Mouse (Mus musculus): ENCODE measurements around the gene Prph2.

The Prph2 gene

GRCm38 (mm10) chr17:46910186-46910585, at the start of gene Prph2:
TSS of gene Prph2 (plus strand) at chr17:46910459.
- no peak for DNase-seq (ENCODE audit: low spot score in 2 of 2)

- no peak for DNase-seq (ENCODE audit: low spot score in 2 of 2)
These were observed 45.6 kb upstream of the Prph2 start for GRCm38 (mm10) chr17:46864566-46865195.

GRCm38 (mm10) chr17:46866836-46867235, 43.4 kb upstream of the Prph2 start:
- DNase-seq (ENCODE audit: low spot score in 2 of 2) = no peak

- peak; percentile 58 to 62 for DNase-seq (ENCODE audit: low spot score in 2 of 2)
These were observed 40.0 kb upstream of the Prph2 start for GRCm38 (mm10) chr17:46870204-46870798.

GRCm38 (mm10) chr17:46870913-46871312, 39.3 kb upstream of the Prph2 start:
- no peak for DNase-seq (ENCODE audit: low spot score in 2 of 2)

- DNase-seq (ENCODE audit: low spot score in 2 of 2) = no peak
These were observed 37.5 kb upstream of the Prph2 start for GRCm38 (mm10) chr17:46872806-46873205.

- no peak for DNase-seq (ENCODE audit: low spot score in 2 of 2)
These were observed 36.1 kb upstream of the Prph2 start for GRCm38 (mm10) chr17:46874133-46874532.

- peak; percentile 17 to 41 for DNase-seq (ENCODE audit: low spot score in 2 of 2)
These were observed 34.6 kb upstream of the Prph2 start for GRCm38 (mm10) chr17:46875626-46876025.

GRCm38 (mm10) chr17:46876371-46876950, 33.8 kb upstream of the Prph2 start:
- no peak for DNase-seq (ENCODE audit: low spot score in 2 of 2)

- DNase-seq (ENCODE audit: low spot score in 2 of 2) = no peak
These were observed 33.2 kb upstream of the Prph2 start for GRCm38 (mm10) chr17:46877061-46877460.

GRCm38 (mm10) chr17:46879841-46880311, 30.4 kb upstream of the Prph2 start:
- no peak for DNase-seq (ENCODE audit: low spot score in 2 of 2)

GRCm38 (mm10) chr17:46880322-46880721, 29.9 kb upstream of the Prph2 start:
- no peak for DNase-seq (ENCODE audit: low spot score in 2 of 2)

- no peak for DNase-seq (ENCODE audit: low spot score in 2 of 2)
These were observed 28.5 kb upstream of the Prph2 start for GRCm38 (mm10) chr17:46881728-46882127.

GRCm38 (mm10) chr17:46883107-46883506, 27.2 kb upstream of the Prph2 start:
- DNase-seq (ENCODE audit: low spot score in 2 of 2) = no peak

GRCm38 (mm10) chr17:46884766-46885165, 25.5 kb upstream of the Prph2 start:
- no peak for DNase-seq (ENCODE audit: low spot score in 2 of 2)

- DNase-seq (ENCODE audit: low spot score in 2 of 2) = no peak
These were observed 24.9 kb upstream of the Prph2 start for GRCm38 (mm10) chr17:46885218-46885909.

GRCm38 (mm10) chr17:46885910-46886643, 24.2 kb upstream of the Prph2 start:
- no peak for DNase-seq (ENCODE audit: low spot score in 2 of 2)

GRCm38 (mm10) chr17:46888511-46889212, 21.6 kb upstream of the Prph2 start:
- peak; percentile 19 to 53 for DNase-seq (ENCODE audit: low spot score in 2 of 2)

- peak; percentile 66 to 75 for DNase-seq (ENCODE audit: low spot score in 2 of 2)
These were observed 20.7 kb upstream of the Prph2 start for GRCm38 (mm10) chr17:46889450-46890084.

- DNase-seq (ENCODE audit: low spot score in 2 of 2) = peak; percentile 94 to 96
These were observed 20.0 kb upstream of the Prph2 start, which contains the start of gene Tbcc for GRCm38 (mm10) chr17:46890116-46890815. TSS of gene Tbcc (plus strand) at chr17:46890684.

Measured in natural killer cell, adult 2 months (primary cell).